Mouse (Mus musculus) yolk sac, embryonic 10.5 days (tissue): ENCODE data around the gene Gm20388.

Experiments used
- DNase-seq: peaks from one replicate; pipeline ENCODE4 v3.0.0-alpha.2; 2017; ENCODE audit warnings: low spot score

The Gm20388 gene

GRCm38 (mm10) chr8:120474496-120475235 lies 564.0 kb downstream of the Gm20388 start:
- DNase-seq = no peak

- peak; percentile 94 for DNase-seq
Measured at GRCm38 (mm10) chr8:120475462-120476201, 565.0 kb downstream of the Gm20388 start.

- no peak for DNase-seq
Measured at GRCm38 (mm10) chr8:120476711-120477575, 566.3 kb downstream of the Gm20388 start.

GRCm38 (mm10) chr8:120478754-120479153 lies 568.1 kb downstream of the Gm20388 start:
- DNase-seq = no peak

- no peak for DNase-seq
Measured at GRCm38 (mm10) chr8:120479691-120480090, 569.0 kb downstream of the Gm20388 start.

- DNase-seq = peak; percentile 82
Measured at GRCm38 (mm10) chr8:120482015-120482689, 571.5 kb downstream of the Gm20388 start.

- DNase-seq = no peak
Measured at GRCm38 (mm10) chr8:120484460-120484859, 573.8 kb downstream of the Gm20388 start.

- DNase-seq = no peak
Measured at GRCm38 (mm10) chr8:120485116-120485515, 574.5 kb downstream of the Gm20388 start.

GRCm38 (mm10) chr8:120485551-120486476 lies 575.2 kb downstream of the Gm20388 start:
- DNase-seq = no peak

- peak; percentile 69 for DNase-seq
Measured at GRCm38 (mm10) chr8:120486477-120487376, 576.1 kb downstream of the Gm20388 start.

GRCm38 (mm10) chr8:120487377-120487728 lies 576.7 kb downstream of the Gm20388 start:
- peak; percentile 46 for DNase-seq

- DNase-seq = peak; percentile 81
Measured at GRCm38 (mm10) chr8:120487729-120488510, 577.3 kb downstream of the Gm20388 start.

GRCm38 (mm10) chr8:120488636-120489131 lies 578.0 kb downstream of the Gm20388 start:
- peak; percentile 27 for DNase-seq

- no peak for DNase-seq
Measured at GRCm38 (mm10) chr8:120489142-120489754, 578.6 kb downstream of the Gm20388 start.

GRCm38 (mm10) chr8:120489771-120490281 lies 579.2 kb downstream of the Gm20388 start:
- DNase-seq = peak; percentile 53

- peak; percentile 43 for DNase-seq
Measured at GRCm38 (mm10) chr8:120490354-120491141, 579.9 kb downstream of the Gm20388 start.

GRCm38 (mm10) chr8:120491166-120491793 lies 580.6 kb downstream of the Gm20388 start:
- peak; percentile 21 for DNase-seq
